Mouse (Mus musculus) liver, embryonic 14 days (tissue): ENCODE results near the gene Stbd1. TPM values are rescaled to one million over a fixed set of nuclear protein-coding genes. Genes with fewer than 3 reads are reported as not detected.

ENCODE experiments used
- polyA plus RNA-seq: library from polyadenylated mRNA; depleted of rRNA; stranded (reverse); fragments of >200 nt; gene quantifications from 2 replicates; pipeline ENCODE4 v1.2.3, GENCODE M21; 2012; rRNA removed

Gene Stbd1
- 4.1 and 4.2 TPM in 2 replicates for polyA plus RNA-seq

GRCm38 (mm10) chr5:92602691-92603690 lies at the start of gene Stbd1:
Gene Stbd1 (plus strand): TSS chr5:92603041.

GRCm38 (mm10) chr5:92554891-92555511 lies 47.8 kb upstream of the Stbd1 start, which contains the start of gene Fam47e:
Gene Fam47e (plus strand): TSS chr5:92555069.

Other genes starting within 250 kb of the Stbd1 start
- 25.5 and 25.6 TPM in 2 replicates for gene Nup54, start 167.8 kb upstream of the Stbd1 start, polyA plus RNA-seq
- gene Scarb2, start 96.2 kb upstream of the Stbd1 start, polyA plus RNA-seq = 5.9 and 7.0 TPM in 2 replicates
- 0.83 and 1.6 TPM in 2 replicates for gene Fam47e, start 48.0 kb upstream of the Stbd1 start, polyA plus RNA-seq
- gene Ccdc158, start 72.2 kb downstream of the Stbd1 start, polyA plus RNA-seq = 0.14 and 0.16 TPM in 2 replicates
- gene Shroom3, start 80.4 kb downstream of the Stbd1 start, polyA plus RNA-seq = 0.41 and 0.45 TPM in 2 replicates